Mouse (Mus musculus) thymus, postnatal 10 days (tissue): ENCODE measurements around the gene Draxin.
A peak's percentile ranks its signal among the peaks of the same experiment; 100 is the strongest.

ENCODE experiments used
- DNase-seq, 2 experiments: peaks; one replicate each; pipeline ENCODE4 v3.0.0; 2021; ENCODE audit warnings: low spot score in 2 of 2

The Draxin gene

DNA sequence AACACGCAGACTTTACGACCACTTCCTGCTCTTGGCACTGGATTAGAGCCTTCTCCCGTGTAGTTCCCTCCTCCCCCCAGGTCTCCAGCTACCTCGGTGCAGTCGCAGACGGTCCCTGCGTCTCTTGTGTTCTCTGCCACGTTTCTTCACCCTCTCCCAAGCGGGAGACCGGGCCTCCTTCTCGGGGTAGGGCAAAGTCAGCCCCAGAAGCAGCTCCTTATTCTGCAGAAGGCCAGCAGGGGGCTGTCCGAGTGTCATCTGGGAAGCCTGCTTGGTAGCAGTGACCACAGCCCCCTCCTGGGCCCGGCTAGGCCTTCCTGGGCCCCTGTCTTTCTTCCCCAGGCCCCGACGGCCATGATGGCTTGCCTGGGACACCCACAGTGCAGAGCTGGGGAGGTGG, 15.0 kb downstream of the Draxin start:
- peak in 1 of 2 experiments; percentile 30 for DNase-seq

DNA sequence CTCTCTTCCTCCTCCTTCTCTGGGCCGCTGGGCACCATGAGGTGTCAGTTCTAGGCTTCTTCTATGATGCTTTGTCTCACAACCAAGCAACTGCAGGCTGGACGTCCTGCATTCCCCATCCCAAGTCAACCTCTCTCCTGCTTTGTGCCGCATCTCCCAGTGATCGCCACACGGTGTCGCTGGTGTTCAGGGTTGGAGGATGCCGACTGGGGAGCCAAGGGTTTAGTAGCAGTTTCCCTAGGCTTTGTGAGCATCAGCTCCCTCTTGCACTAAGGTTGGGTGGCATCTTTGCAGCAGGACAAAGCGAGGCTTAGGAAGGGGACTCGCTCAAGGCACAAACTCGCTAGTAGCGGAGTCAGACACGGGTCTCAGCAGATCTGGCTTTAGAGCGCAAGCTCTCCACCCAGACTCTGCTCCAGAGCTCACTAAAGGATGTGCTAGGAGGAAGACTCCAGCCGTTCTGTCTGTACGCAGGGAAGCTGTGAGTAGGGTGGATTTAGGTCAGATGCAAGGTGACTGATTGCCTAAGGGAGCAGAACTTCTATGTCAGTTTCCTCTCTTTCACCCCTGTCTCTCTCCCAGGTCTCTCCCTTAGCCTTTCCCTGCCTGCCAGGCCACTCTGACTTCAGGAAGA, 15.6 kb downstream of the Draxin start:
- DNase-seq = peak; percentile 75 to 87

DNA sequence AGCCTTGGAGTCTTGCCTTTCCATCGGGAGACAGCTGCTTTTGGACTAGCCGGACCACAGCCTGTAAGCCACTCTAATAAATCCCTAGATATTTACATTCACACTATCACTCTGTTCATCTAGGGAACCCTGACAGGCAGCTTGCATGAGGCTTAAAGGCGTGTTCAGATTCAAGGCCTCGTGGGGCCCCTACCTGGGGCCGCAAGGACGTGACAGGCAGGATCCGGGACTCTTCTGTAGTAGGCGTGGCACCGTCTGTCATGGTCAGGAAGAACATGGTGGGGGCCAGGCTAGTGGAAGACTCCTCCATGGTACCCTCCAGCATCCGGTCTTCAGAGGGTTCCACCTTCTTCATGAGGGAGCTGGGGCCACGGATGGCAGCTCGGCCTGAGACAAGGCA, 18.0 kb downstream of the Draxin start:
- no peak for DNase-seq

DNA sequence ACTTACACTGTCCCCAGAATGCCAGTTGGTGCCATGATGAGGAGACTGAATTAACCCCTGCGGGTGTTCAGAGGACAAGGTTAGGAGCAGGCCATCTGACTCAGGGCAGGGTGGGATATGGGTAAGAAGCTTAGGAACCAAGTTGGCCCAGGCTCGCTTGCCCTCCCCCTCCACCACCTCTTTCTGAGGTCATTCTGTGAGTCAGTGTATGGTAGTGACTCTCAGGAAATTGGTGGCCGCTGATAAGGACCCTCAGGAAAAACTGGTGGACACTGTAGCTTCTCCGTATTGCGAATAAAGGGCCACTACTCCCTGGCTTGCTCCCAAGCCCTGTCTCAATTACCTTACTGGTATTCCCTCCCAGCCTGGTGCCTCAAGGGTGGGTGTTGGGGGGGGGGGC, 21.3 kb downstream of the Draxin start:
- no peak for DNase-seq

DNA sequence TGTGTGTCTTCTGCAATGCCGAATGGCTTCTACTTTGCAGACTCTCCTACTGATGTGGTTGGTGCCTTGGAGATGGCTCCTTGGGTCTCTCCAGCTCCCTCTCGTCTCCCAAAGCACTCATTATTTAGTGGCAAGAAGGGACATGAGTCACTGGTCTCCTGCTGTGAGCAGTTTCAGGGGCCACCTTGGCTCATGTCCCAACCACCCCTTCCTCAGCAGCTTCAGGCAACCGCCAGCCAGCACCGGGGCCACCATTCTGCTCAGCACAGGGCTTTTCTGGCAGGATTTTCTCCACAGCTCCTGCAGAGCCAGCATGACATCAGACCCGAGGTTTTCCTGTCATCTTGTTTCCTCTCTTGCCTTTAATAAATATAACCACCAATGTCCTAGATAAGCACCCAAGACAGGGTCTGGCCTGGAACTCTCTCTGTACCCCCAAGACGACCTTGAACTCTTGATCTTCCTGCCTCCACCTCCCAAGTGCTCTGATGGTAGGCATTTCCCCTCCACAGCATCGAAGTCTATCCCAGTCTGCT, 21.9 kb downstream of the Draxin start:
- no peak for DNase-seq

DNA sequence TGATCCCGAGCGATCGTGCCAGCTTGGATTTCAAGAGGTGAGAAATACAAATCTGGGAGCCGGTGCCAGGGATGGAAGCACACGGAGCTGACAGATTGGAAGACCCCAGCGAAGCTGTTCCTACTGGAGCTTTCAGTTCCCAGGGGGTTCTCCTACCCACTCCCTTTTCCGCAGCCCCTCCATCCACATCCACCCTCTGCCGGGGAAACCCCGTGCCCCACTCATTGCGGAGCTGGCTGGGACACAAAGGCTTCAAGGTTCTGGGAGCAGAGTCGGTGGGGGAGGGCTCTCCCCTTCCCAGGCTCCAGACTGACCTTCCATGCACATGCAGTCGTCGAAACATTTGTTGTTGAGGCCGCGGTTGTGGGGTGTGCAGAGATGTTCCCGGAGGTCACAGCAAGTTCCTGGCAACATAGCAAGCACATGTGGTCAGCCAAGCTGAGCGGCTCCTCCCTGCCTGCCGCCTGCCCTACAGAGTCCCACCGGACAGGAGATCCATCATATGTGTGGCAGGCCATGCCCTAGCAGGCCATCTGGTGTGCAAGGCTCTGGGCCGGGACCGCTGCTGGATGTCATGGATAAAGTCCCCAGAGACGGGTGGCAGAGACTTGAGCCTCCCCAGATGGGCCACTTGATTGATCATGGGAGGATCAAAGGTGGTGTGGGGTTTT, 22.7 kb downstream of the Draxin start:
- DNase-seq = no peak

DNA sequence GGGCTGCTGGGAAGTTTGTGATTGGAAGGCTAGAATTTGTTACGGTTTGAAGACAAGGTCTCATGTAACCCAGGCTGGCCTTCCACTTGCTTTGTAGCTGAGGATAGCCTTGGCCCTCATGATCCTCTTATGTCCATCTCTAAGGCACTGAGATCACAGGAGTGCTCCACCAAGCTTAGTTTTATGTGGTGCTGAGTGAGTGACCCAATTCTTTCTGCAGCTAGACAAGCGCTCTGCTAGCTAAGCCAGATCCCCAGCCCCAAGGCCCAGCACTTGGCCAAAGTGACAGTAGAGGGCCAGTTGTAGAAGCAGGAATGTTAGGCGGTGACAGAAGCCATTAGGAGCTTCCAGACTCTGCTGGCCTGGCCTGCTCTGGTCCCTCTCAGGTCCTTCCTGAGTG, 26.4 kb downstream of the Draxin start:
- no peak for DNase-seq

DNA sequence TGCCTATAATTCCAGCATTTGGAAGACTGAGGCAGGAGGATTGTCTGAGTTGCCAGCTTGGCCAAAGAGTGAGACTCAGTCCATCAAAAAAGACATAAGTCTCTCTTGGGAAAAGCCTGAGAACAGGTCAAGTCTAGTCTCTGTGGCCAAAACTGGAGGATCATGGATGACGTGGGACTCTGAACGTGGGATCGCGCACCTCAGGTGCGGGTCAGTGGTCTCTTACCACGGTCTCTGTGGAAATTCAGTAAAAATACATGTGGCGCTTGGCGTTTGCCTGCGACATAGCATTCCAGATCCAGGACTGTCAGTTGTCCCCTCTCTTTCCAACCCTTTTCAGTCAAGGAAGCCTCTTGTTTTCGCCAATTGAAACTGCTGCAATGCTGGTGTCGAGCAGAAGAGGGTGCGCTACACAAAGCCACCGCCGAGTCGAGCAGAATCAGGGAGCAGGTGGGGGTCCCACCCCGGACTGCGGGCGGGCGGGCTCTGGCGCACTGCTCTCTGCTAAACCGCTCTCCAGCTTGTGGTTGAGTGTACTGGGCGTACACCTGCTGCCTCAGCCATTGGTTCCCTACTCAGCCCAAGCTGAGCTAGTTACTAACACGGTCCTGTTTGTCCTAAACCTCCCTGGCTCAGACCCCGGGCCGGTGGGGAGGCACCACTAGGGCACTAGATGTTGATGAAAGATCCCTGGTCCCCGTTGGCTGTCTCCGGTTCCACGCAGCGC, 28.5 kb downstream of the Draxin start:
- DNase-seq = peak; percentile 87 to 89

DNA sequence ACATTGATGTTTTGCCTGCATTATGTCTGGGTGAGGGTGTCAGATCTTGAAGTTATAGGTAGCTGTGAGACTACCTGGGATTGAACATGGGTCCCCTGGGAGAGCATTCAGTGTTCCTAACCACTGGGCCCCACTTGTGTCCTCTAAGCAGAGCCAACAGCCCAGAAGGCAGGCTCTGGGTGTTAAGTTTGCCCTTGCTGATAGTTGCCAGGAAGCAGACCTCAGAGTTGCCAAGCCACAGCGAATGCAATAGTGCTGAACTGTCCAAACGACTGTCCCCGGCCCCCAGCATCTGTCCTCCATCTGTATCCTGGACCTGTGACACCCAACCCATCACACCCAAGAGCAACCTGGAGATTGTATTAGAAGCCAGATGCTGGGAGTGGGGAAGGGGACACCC, 31.8 kb downstream of the Draxin start:
- no peak for DNase-seq

DNA sequence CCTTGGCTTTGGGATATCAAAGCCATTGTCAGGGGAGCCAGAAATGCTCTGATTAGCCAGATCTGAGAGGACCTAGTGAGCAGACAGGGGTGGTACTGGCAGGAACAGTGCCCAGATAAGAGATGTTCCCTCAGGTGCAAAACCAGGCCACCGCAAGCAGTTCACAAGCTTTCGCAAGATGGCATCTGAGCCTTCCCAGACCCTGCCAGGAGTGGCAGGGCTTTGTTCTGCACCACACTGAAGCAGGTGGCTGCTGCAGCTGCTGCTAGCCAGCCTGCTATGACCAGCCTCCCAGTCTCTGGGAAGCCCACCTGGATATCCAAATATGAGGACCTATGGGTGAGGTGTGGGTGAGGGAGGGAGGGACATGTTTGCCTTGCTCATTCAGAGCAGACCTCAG, 32.6 kb downstream of the Draxin start:
- DNase-seq = peak; percentile 67 to 82

DNA sequence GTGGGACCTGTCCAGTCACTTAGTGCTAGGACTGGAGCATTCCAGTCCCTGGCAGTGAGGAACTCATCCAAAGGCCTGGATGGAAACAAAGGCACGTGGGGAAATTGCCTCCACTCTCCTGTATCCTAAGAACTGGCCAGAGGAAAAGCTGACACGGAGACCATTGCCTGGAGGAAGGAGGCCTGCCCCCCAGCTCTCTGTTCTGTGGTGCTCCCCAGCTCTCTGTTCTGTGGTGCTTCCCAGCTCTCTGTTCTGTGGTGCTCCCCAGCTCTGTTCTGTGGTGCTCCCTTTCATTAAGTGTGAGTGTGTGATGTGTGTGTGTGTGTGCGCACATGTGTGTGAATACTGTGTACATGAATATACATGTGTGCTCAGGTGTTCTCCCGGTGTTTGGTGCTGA, 35.4 kb downstream of the Draxin start:
- DNase-seq = no peak

DNA sequence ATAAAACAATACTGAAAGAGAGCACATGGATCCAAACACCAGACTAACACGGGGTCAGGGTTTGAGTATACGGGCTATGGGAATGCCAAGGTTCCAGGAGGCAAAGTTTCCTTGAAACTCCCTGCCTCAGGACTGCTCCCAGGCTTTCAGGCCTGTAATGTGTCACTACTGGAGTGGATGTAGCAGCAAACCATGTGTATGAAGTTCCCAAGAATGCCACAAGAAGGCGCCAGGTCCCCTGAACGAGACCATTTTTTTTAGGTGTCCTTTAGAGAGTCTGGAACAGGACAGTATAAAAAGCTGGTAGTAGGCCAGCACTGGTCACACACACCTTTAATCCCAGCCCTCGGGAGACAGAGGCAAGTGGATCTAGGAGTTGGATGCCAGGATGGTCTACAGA, 36.3 kb downstream of the Draxin start:
- DNase-seq = no peak

DNA sequence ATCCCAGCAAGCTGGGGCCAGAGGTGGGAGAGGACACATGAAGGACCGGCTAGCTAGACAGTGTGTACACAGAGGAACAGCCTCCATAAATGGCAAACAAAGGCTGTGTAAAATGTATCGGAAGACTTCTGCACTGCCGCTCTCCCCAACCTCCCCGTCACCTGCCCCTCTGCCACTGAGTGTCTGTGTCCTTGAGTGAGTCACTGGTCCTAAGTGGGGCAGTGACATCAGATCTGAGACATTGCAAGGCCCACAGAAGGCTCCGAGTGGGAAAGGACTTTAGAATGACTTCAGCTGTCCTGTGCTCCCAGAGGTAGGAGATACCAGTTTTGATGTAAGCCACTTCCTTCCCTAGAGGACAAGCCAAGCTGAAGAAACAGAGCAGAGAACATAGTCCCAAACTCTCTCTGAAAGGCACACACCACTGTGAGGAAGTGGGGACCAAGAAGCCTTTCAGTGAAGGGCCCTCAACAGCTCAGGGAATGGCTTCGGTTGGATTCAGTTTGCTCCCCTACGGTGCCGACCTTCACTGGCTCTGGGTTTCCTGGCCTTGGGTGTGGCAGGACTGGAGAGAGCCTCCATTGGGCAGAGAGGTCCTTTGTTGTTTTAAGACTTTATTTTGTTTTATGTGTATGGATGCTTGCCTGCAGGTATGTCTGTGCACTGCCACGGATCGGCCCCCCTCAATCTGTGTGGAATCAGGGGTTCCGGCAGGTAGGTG, 37.8 kb downstream of the Draxin start:
- no peak for DNase-seq

DNA sequence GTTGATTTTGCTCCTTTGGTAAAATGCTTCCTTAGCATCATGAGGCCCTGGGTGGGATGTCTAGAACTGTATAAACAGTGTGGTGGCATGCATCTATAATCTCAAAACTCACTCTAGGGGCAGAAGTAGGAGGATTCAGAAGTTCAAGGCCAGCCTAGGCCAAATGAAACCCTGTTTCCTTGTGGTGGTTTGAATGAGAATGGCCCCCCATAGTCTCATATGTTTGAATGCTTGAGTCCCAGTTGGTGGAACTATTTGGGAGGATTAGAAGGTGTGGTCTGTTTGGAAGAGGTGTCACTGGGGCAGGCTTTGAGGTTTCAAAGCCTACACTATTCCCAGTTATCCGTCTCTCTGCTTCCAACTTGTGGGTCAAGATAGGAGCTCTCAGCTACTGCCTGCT, 39.3 kb downstream of the Draxin start:
- no peak for DNase-seq

DNA sequence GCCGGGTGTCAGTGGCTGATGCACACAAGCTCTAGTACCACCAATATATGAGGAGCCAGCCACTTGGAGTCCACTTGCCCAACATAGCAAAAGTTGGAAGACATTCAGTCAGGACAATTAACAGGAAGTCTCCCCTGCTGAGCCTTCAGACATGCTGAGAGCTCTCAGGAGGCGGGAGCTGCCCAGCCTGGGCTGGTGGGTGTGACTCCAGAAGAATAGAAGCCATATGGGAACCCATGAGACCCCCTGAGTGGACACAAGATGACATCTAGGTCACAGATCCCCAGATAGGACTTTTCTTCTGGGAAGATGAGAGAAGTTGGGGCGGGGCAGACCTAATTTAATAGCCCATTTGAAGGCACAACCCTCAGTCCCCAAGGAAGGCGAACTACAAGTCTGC, 41.3 kb downstream of the Draxin start:
- no peak for DNase-seq

DNA sequence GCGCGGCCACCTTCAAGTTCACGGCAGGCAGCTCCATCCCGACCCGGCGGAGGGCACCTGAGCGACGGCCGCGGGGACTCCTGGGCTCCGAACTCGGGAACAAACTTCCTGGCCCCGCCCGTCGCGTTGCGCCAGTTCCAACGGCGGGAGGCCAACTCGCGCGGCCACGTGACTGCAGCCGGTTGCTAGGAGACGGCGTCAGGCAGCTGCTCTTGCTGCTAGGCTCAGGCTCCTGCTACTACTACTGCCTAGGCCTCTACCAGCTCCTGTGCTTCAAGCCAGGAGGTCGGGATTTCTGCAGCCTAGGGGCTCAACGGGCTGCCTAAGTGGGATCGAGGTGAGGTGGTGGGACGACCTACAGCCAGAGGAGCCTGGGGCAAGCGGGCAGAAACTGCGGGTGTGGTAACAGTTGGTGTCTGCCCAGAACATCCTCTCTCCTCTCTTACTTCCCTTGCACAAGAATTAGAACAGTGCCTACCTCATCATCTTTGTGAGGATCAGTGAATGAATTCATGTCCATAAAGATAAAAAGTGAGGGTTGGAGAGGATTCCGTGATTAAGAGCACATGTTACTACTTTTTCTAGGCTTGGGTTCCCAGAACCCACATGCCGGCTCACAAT, 42.5 kb downstream of the Draxin start, which contains the start of gene Agtrap:
TSS of gene Agtrap (minus strand) at position 125 of the 621 bp plus-strand sequence.
- peak; percentile 94 to 96 for DNase-seq

DNA sequence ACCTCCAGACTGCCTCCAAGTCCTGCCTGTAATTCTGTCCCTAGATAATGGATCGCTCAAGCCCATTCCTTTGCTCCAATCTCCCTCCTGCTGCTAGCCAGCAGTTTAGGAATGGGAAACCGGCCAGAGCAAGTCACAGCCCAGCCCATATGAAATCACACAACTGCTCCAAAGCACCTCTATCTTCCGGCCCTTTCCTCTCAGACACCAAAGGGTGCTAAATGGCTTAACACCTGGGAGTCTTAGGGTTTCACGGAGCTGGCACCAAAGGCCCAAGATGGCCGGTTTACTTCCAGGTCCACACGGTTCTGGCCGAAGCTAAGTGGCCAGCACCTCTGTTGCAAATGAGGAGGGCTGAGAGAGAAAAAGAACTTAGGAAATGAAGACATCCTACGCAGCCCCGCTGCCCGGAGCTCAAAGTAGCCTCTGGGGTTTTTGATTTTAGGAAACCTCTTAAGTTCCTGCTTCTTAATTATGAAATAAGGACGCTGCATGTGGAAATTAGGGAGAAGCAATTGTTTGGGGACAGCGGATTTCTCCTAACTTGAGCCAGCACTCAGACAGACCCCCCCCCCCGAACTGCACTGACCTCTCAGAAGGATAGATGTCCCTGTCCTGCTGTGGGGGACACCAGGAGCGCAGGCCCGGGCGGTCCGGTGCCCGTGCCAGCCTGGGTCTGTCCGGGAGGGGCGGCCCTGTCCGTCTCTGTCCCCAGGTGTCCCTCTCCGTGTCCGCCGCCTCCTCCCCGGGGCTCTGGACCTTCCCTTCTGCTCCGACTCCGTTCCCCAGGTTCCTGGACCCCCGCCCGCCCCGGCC, 43.2 kb downstream of the Draxin start:
- peak in 1 of 2 experiments; percentile 28 for DNase-seq

DNA sequence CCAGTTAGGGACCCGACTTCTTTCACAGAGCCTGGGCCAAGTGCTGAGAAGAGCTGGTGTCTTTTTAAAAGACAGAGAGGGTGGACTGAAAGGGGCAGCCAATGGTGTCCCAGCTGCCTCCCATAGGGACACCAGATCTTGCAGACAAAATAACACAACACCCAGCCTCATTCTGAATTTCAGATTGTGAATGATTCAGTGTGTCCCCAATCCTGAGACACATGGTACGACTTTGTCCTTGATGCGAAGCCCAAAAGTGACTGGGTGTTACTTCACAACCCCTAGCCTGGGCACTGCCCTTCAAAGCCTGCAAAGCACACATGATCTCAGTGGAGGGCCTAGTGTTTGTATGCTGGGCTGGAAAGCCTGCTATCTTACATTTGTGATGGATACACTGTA, 44.6 kb downstream of the Draxin start:
- no peak for DNase-seq

DNA sequence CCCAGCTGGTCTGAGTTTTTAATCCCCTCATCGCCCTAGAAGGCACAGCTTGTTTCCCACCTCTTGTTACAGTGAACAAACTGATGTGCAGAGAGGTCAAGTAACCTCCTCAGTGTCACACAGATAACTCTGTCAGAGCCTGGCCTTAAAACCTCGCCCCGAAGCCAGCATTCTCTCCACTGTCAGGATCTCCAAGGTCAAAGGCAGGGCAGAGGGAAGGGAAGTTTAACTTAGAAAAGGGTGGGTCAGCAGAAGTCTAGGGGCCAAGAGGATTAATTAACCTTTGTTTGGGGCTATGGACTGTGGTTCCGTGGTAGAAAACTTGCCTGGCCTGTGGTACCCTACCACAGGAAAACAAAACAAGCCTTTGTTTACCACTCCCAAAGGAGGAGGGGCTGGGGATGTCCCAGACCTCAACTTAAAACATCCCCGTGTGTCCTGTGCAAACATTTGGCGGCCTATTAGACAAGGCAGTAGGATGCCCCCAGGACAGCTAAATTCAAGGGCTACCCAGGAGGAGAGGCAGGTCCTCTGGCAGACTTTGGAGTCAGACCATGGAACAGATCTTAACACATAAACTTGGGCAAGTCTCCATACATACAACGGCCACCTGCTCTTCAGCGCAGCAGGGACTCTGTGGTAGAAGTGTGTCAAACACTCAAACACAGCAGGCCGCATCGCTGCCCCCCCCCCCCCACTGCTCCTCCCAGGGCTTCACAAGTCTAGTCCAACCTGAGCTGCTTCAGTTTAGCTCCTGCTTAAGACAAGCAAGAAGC, 45.2 kb downstream of the Draxin start:
- DNase-seq = peak; percentile 57 to 62

DNA sequence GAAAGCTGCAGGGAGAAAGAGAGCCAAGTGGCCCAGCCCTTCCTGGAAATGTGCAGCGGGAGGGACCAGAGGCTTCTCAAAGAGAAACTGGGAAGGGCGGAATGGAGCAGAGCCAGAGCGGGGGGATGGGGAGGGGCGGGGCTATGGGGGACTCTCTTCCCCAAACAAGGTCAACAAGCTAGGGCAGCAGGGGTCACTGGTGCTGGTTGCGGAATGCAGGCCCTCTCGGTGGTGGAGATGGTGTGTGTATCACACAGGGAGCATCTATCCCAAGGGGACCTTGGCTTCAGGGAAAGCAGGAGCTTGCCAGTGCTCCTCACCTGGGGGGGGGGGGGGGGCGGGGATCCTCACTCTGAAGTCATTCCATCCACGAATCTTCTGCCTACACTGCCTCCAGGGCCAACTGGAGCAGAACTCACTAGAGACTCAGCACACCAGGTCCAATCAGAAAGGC, 46.2 kb downstream of the Draxin start:
- DNase-seq = no peak
